31 mouse cellular contexts compared by ENCODE assay signal in the genomic region with DNA sequence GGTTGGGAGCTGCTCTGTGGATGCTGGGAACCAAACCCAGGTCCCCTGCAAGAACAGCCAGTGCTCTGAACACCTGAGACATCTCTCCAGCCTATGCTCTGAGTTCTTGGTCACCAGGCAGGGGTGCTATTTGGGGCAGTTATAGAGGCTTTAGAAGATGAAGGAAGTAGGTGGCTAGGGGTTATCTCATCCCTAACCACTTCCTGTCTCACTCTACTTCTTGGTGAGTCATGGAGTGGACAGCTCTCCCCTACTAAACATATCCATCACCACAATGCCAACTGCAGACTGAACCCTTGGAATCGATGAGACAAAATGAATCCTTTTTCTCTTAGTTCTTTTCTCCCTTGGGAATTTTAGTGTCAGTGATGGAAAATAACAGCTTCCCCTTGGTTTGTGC. TPM values are rescaled to one million over a fixed set of nuclear protein-coding genes. Genes with fewer than 3 reads are reported as not detected.
"Had no signal": no experiment of that assay in that cellular context is flagged by ENCODE, and none has a peak within 500 bp of the region (broad histone marks: within the 10 kb centered on the region; RNA-seq: fewer than 3 reads in every experiment).

No protein-coding gene starts in this region.

- DNase-seq: gastrocnemius, postnatal 14 days; gastrocnemius, postnatal 36 days; heart, adult 18-20 months; heart, postnatal 10 days; heart, postnatal 4 days; kidney, adult 18-20 months; kidney, adult 8-10 months; kidney, postnatal 10 days; kidney, postnatal 25 days; kidney, postnatal 4 days; liver had no signal

- H3K4me2 ChIP-seq: heart, embryonic 12.5 days; hindbrain, embryonic 12.5 days; hindbrain, embryonic 14.5 days; intestine, embryonic 15.5 days; limb, embryonic 12.5 days; liver, embryonic 11.5 days had no signal

- H3K9me3 ChIP-seq: heart, embryonic 10.5 days; heart, embryonic 12.5 days; hindbrain, embryonic 10.5 days; hindbrain, embryonic 12.5 days; intestine, embryonic 15.5 days; limb, embryonic 10.5 days; limb, embryonic 12.5 days had no signal

- H3K4me3 ChIP-seq: heart, embryonic 10.5 days; heart, embryonic 12.5 days; hindbrain, embryonic 10.5 days; hindbrain, embryonic 12.5 days; intestine, embryonic 15.5 days; layer of hippocampus, adult 2 months; left cerebral cortex, adult 2 months; limb, embryonic 10.5 days; limb, embryonic 12.5 days had no signal

- H3K36me3 ChIP-seq: heart, embryonic 10.5 days; heart, embryonic 12.5 days; hindbrain, embryonic 10.5 days; hindbrain, embryonic 12.5 days; intestine, embryonic 15.5 days; limb, embryonic 10.5 days; limb, embryonic 12.5 days had no signal

- H3K9ac ChIP-seq: heart, embryonic 12.5 days; hindbrain, embryonic 12.5 days; hindbrain, embryonic 14.5 days; intestine, embryonic 15.5 days; limb, embryonic 12.5 days had no signal

- H3K27ac ChIP-seq: heart, embryonic 10.5 days; hindbrain, embryonic 10.5 days; hindbrain, embryonic 12.5 days; hindbrain, embryonic 14.5 days; intestine, embryonic 15.5 days; layer of hippocampus, adult 2 months; left cerebral cortex, adult 2 months; limb, embryonic 10.5 days; limb, embryonic 12.5 days had no signal

- ATAC-seq: hindbrain, embryonic 16.5 days; inflammation-experienced regulatory T-cells, adult 6 months; intestine, embryonic 15.5 days; intestine, postnatal 0 days had no signal

RNA-seq across cellular contexts. Expression of gene Slc47a1, which starts 3.1 kb away (rescaled TPM):
- polyA plus RNA-seq: hindbrain, embryonic 14.5 days; inflammation-experienced regulatory T-cells, adult 6 months; limb, embryonic 12.5 days had no signal

RNA-seq across cellular contexts. Expression of gene Slc47a2, which starts 38.6 kb away (rescaled TPM):
- total RNA-seq: gastrocnemius, adult 18-20 months; gastrocnemius, adult 8-10 months; gastrocnemius, postnatal 14 days; gastrocnemius, postnatal 36 days; heart, adult 18-20 months; heart, postnatal 25 days; layer of hippocampus, adult 2 months; layer of hippocampus, postnatal 25 days; left cerebral cortex, postnatal 36 days had no signal
- polyA plus RNA-seq: heart, embryonic 10.5 days; heart, embryonic 12.5 days; hindbrain, embryonic 10.5 days; hindbrain, embryonic 12.5 days; hindbrain, embryonic 14.5 days; inflammation-experienced regulatory T-cells, adult 6 months; intestine, embryonic 15.5 days; intestine, postnatal 0 days; kidney, embryonic 14.5 days; limb, embryonic 10.5 days; limb, embryonic 12.5 days had no signal
